Mouse (Mus musculus): Measurements from ENCODE around the gene Elf2.

The Elf2 gene

DNA sequence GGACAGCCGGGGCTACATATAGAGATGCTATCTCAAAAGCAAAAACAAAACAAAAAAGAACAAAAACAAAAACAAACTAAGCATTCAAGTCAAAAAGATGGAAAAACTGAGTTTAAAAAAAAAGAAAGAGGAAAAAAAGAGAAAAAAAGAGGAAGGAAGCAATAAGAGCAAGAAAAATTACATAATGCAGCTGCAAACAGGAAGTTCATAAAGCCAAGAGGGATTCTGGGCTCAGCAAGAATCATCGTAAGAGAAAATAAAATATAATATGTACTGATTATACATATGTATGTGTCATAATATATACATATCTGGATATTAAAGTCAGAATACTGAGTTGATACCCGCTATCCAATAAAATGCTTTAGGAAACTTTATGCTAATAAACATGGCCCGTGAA lies 58.7 kb downstream of the Elf2 start:
- DNase-seq (ENCODE audit: low read depth, low spot score), result no peak

DNA sequence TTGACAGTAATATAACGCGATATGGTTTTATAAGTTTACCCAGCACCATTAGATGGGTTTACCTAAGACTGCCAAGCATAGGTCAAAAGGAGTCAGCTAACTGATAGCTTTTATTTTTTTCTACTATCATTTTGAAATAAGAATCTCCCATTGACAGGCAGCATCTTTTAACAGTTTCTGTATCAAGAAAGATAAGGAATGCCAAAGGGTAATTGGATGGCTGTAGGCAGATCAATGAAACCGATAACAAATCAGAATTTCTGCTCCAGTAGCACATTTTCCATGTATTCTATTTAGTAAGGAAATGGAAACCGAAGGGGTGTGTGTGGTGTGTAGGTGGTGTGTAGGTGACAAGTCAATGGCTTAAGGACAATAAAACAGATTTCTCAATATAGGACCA lies 62.0 kb downstream of the Elf2 start:
- DNase-seq (ENCODE audit: low read depth, low spot score), result no peak

- DNase-seq (ENCODE audit: low read depth, low spot score), result peak; percentile 54
These were observed 63.0 kb downstream of the Elf2 start for GRCm38 (mm10) chr3:51277201-51278150.

DNA sequence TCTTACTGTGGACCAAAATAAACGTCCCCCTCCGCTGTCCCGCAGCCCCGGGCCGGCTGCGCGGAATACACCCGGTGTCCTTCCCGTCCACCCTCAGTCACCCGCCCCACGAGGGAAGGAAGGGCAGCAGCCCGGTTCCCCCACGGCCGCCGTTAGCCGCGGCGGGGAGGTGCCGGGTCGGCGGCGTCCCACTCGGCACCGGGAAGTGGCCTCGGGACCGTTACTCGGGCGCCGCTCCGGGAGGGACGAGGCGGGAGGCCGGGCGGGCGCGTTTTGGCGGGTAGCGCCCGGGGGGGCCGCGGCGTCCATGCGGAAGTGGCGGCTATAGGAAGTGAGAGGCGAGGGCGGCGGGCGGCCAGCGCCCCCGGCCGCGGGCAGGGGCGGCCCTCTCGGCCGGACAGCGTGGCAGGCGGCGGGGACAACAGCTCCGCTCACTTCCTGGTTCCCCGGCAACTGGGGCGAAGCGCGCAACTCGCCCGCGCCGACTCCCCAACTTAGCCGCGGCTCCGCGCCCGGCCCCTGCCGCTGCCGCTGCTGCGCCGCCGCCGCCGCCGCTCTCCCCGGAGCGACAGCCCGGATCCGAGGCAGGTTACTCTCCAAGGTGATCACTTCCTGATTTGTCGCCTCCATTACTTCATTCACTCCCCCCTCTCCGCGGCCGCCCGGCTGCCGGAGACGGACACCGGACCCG lies 63.9 kb downstream of the Elf2 start:
- no peak for DNase-seq (ENCODE audit: low read depth, low spot score)

GRCm38 (mm10) chr3:51275956-51276398 lies 64.5 kb downstream of the Elf2 start:
- DNase-seq (ENCODE audit: low read depth, low spot score), result peak; percentile 87

GRCm38 (mm10) chr3:51270069-51270817 lies 70.2 kb downstream of the Elf2 start:
- DNase-seq (ENCODE audit: low read depth, low spot score), result no peak

DNA sequence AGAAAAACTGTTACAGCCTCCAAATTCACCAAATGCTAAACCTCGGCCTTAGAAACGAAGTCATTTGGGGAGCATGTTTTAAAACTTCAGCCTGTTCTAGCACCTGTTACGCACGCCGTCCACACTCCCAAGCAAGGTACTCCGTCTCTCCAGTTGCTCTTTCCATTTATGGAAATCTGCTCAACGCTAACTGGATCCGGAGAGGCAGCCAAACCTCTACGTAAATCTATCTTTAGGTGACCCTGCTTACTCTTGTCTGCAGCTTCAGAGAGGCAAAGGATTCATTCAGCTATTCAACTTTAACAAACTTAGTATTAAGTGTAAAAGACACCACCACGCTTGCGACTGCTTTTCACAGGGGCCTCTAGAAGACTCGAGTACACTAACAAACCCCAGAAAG lies 72.0 kb downstream of the Elf2 start:
- no peak for DNase-seq (ENCODE audit: low read depth, low spot score)

GRCm38 (mm10) chr3:51262942-51263341 lies 77.5 kb downstream of the Elf2 start:
- DNase-seq (ENCODE audit: low read depth, low spot score), result no peak

DNA sequence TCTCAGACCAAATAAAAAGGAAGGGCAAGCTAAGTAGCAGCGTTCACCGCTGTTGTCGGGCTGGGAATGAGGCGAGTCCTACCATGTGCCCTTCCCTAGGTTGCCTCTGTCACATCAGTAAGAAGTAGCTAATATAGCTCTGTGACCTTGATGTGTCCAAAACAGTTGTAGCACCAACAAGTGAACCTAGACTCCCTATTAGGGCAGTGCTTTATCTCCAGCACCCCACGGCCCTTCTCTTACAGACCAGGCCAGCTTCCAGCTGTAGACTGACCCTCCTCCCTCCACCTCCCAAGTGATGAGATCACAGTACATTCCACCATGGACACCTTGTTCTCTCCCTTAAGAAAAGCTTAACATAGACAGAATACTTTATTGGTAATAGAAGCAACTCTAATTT lies 82.4 kb downstream of the Elf2 start:
- DNase-seq (ENCODE audit: low read depth, low spot score), result no peak

DNA sequence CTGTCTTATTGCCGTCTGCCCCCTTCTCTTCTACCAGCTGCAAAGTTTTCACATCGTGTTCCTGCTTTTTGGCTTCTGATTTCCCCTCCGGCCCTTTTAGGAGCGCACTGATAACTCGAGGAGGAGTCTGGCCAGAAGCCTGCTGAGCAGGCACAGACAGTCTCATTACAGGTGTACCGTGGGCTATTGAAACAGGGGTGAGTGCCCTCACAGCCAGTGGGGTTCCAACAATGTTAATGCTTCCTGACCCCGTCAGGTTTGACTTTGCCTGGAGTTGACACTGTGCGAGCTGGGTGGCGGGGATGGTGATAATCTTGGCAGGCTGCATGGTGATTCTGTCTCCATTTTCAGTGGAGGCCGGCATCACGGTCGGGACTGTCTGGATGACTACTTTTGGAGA lies 84.0 kb downstream of the Elf2 start:
- DNase-seq (ENCODE audit: low read depth, low spot score), result no peak

GRCm38 (mm10) chr3:51254784-51255183 lies 85.7 kb downstream of the Elf2 start:
- no peak for DNase-seq (ENCODE audit: low read depth, low spot score)

DNA sequence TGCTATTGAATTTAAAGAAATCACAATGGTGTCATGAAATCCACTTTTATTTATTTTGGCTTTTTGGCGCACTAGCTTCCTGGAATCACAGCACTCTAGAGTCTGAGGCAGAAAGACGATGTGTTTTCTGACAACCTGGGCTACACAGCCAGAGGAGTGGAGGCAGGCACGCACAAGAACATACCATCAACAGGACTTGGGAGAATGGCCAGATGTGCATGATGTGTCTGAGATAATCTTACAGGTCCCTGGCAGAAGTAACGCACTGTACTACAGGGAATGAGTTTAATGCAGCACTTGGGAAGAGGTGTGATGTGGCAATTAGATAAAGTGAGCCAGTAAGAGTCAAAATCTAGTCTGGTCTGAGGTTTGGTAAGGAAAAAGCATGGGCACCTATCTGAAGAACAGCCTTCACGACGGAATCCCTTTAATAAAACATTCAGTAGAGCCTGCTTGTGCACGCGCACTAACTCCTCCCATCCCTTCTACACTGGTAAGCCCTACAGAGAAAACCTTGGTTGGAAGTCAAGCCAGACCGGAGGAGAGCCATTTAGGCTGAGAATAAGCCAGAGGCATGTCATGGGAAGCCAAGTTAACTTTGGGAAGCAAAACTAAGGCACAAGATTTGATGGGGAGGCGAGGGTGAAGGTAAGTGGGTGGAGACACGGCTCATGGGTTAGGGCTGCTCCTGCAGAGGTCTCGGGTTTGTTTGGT lies 87.6 kb downstream of the Elf2 start:
- DNase-seq (ENCODE audit: low read depth, low spot score), result no peak

- DNase-seq (ENCODE audit: low read depth, low spot score), result no peak
These were observed 88.2 kb downstream of the Elf2 start for GRCm38 (mm10) chr3:51252223-51252622.

DNA sequence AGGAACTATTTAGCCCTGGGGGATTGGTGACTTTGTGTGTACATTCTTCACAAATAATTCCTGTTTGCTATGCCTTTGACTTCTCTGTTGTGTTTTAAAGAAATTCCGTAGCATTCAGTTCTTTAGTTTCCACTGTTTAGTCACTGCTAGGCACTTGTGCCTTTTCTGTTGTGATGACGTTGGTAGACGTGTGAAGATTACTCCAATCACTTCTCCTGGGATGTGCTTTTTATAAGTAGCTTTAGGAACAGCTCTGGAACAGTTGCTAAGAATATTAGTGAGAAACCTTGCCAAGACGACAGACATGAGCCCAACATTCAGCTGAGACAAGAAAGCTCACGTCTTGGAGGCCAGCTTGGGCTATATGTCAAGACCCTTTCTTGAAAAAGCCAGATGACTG lies 89.4 kb downstream of the Elf2 start:
- DNase-seq (ENCODE audit: low read depth, low spot score), result no peak

DNA sequence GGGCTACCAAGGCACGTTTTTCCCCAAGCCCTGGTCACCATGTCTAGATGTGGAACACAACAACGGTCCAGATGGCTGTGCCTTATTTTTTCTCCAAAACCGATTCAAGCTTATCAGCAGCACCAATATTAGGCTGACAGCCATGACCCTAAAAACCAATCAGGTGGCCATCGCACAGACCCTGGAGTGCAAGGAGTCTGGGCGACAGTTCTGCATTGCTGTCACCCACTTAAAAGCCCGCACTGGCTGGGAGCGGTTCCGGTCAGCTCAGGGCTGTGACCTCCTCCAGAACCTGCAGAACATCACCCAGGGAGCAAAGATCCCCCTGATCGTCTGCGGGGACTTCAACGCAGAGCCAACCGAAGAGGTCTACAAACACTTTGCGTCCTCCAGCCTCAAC lies 90.6 kb downstream of the Elf2 start:
- DNase-seq (ENCODE audit: low read depth, low spot score), result no peak

DNA sequence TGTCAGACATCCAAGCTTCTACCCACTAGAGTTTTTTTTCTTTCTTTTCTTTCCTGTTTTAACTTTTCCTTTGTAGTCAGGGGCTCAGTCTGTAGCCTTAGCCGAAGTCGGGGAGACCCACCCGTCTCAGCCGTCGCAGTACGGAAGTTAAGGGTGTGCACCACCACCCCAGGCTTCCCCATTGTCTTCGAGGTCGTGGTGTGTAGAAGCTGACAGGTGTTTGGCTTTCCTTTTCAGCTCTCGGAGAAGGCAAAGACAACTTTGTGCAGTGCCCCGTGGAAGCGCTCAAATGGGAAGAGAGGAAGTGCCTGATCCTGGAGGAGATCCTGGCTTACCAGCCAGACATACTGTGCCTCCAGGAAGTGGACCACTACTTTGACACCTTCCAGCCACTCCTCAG lies 91.0 kb downstream of the Elf2 start:
- DNase-seq (ENCODE audit: low read depth, low spot score), result no peak

DNA sequence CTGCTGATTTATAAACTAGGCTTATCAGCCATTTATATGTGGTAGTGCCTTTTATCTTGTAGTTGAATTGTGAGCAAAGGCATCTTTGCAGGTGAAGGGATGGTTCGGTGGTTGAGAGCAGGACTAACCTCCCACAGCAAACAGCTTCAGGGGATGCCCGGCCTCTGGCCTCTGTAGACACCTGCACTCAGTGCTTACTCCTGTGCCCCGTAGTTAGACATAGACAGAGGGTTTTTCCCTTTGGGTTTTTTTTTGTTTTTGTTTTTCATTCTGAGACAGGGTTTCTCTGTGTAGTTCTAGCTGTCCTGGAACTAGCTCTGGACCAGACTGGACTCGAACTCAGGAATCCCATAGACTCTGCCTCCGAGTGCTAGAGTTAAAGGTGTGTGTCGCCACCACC lies 91.9 kb downstream of the Elf2 start:
- DNase-seq (ENCODE audit: low read depth, low spot score), result no peak

DNA sequence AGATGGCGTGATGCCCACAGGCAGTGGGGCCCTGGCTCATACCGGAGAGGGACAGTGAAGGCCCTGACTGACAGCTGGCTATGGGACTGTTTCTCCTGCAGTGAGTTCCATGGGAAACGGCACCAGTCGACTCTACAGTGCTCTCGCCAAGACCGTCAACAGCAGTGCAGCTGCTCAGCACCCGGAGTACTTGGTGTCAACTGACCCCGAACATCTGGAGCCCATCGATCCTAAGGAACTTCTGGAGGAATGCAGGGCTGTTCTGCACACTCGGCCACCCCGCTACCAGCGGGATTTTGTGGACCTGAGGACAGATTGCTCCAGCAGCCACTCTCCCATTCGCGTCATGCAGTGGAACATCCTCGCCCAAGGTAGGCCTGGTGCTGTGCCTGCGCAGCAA lies 92.8 kb downstream of the Elf2 start:
- DNase-seq (ENCODE audit: low read depth, low spot score), result no peak

DNA sequence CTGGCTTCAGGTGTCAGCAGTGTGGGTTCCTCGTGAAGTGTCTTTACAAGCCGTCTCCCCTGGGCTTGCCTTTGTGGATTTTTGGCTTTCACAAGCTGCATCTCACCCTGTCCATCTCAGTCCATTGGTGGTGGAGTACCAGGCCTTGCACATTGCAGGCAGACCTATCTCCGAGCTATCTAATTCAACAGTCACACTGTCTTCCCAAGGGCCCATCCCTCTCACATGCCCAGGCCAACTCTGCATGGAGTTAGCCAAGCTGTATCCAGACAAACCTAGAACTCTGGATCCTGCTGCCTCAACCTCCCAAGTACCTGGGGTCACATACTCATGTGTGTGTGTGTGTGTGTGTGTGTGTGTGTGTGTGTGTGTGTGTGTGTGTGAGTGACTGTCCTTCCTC lies 100.9 kb downstream of the Elf2 start:
- no peak for DNase-seq (ENCODE audit: low read depth, low spot score)

- no peak for DNase-seq (ENCODE audit: low read depth, low spot score)
These were observed 101.9 kb downstream of the Elf2 start for GRCm38 (mm10) chr3:51238515-51238914.

GRCm38 (mm10) chr3:51234752-51235055 lies 105.8 kb downstream of the Elf2 start:
- DNase-seq (ENCODE audit: low read depth, low spot score), result no peak

Data from retina, adult 2 months (tissue).